Mouse (Mus musculus): ENCODE data around the gene Rnf217. TPM values are rescaled to one million over a fixed set of nuclear protein-coding genes. Genes with fewer than 3 reads are reported as not detected.

Rnf217 gene
- total and polyA plus RNA-seq, 3 experiments, result 1.1 to 4.0 (median 3.7) TPM

DNA sequence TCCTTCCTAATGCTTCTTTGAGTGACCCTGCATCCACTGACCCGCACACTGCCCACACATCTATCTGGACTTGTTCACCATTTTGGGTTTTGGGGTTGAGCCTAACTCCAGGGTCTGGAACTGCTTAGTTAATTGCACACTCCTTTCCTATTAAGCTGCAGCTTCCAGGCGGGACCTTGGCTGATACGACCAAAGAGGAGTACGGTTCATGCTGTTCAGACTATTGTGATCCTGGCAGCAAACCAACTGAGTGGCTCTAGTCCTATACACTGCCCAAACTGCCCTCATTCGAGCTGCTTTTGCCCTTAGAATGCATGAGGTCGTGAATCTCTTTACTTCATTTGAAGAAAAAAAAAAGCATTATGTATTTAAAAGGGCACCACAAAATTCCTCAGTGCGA is 164.8 kb downstream of the Rnf217 start:
- intact Hi-C loops (cut with DNase I), result loop anchor here (5.0 kb wide), 1 partner anchor 132 kb away; the partner anchor contains the start of gene Hddc2
- 67% methylated on average over 7 of the region's 7 CpGs for WGBS

More for the DNA sequence above, 164.8 kb downstream of the Rnf217 start:
- no peak overlapping the region for H3K27ac ChIP-seq
- TF ChIP-seq POLR2A (IDR thresholded peaks at IDR 0.05; ENCODE audit: insufficient read depth, low read depth, low read length) (no peak), CTCF (IDR thresholded peaks at IDR 0.05) (no peak), EP300 (IDR thresholded peaks at IDR 0.05; ENCODE audit: insufficient read depth, low read depth, low read length) (no peak)
- no peaks in the 10 kb centered on the region for H3K79me2 ChIP-seq (replicated peaks; ENCODE audit: control insufficient read depth, insufficient read depth, low read length)
- no peaks in the 10 kb centered on the region for H3K27me3 ChIP-seq (ENCODE audit: control insufficient read depth, insufficient read depth, low read length)
- no peak for DNase-seq
- no peaks in the 10 kb centered on the region for H3K4me1 ChIP-seq (ENCODE audit: control insufficient read depth, insufficient read depth, low read length)
- no peak overlapping the region for H3K4me3 ChIP-seq
- H3K9ac ChIP-seq (ENCODE audit: low read depth, low read length), result no peak overlapping the region
- H3K36me3 ChIP-seq (ENCODE audit: control insufficient read depth, insufficient read depth, low read length), result no peaks in the 10 kb centered on the region

Other genes with a start within 250 kb of the Rnf217 start
- gene Tpd52l1, start 163.2 kb downstream of the Rnf217 start, total RNA-seq (2021), result 1 to 10 TPM; 5.6 to 7.4 TPM
- 5.1 TPM in 2 replicates for gene Tpd52l1, start 163.2 kb downstream of the Rnf217 start, polyA plus RNA-seq (2012; rRNA removed)

Data from heart, adult 2 months (tissue).